ENCODE assay signal across 36 mouse cellular contexts in the genomic region with DNA sequence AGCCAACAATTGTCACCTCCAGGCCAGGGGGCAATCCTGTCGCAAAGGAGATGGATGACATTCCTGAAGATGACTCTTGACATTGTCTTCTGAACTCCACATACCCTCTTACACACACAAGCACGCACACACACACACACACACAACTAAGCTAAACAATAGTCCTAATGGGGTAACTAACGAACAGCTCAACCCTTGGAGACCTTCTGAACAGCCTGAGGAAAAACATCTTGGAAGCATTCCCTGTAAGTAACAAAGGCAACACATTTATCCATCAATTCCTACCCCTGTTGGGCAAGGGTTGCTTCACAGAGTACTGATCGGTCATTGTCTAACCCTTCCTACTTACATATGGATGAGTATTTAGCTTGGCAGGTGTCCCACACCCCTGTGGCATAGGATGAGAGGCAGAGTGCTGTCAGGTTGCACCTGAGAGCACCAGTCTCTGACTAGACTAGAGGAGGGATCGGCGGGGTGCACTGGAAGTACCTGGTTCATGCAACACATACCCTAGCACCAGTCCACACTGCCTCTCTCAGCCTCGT. TPM values are rescaled to one million over a fixed set of nuclear protein-coding genes. Genes with fewer than 3 reads are reported as not detected.
DNase-seq lines count a peak whose midpoint lies in the region; ATAC-seq lines count a peak whose summit lies in the region.
"Had no signal": no experiment of that assay in that cellular context is flagged by ENCODE, and none has a peak within 500 bp of the region (broad histone marks: within the 10 kb centered on the region; RNA-seq: fewer than 3 reads in every experiment).

No protein-coding gene starts in this region.

- no peaks in the 10 kb centered on the region for H3K36me3 ChIP-seq in hindbrain, embryonic 15.5 days
- H3K36me3 ChIP-seq in hindbrain, embryonic 11.5 days (ENCODE audit: control insufficient read depth, insufficient read depth, low read length), result no peaks in the 10 kb centered on the region
- H3K36me3 ChIP-seq in neural tube, embryonic 13.5 days, result no peaks in the 10 kb centered on the region
- no peaks in the 10 kb centered on the region for H3K36me3 ChIP-seq in neural tube, embryonic 15.5 days
- H3K36me3 ChIP-seq: heart, embryonic 12.5 days; intestine, embryonic 15.5 days; limb, embryonic 13.5 days; lung, embryonic 15.5 days; stomach, embryonic 15.5 days had no signal

- 66% methylated on average over 7 of the region's 7 CpGs for WGBS in hindbrain, embryonic 15.5 days
- WGBS in hindbrain, embryonic 11.5 days, result 72% methylated on average over 7 of the region's 7 CpGs
- 69% methylated on average over 7 of the region's 7 CpGs for WGBS in neural tube, embryonic 13.5 days
- WGBS in neural tube, embryonic 15.5 days, result 56% methylated on average over 7 of the region's 7 CpGs

- DNase-seq in hindbrain, embryonic 11.5 days (ENCODE audit: low spot score), result no peak
- no peak for DNase-seq in thymus, postnatal 25 days
- no peak for DNase-seq in urinary bladder, postnatal 4 days (ENCODE audit: low spot score in 2 of 2)
- DNase-seq: adrenal gland, adult 8-10 months; cerebellum, adult 2 months; cerebellum, postnatal 14 days; gastrocnemius, postnatal 14 days; heart, postnatal 4 days; right cerebral cortex, postnatal 14 days; thymus, postnatal 14 days had no signal

- H3K27ac ChIP-seq in hindbrain, embryonic 15.5 days (replicated peaks), result no peak overlapping the region
- H3K27ac ChIP-seq in hindbrain, embryonic 11.5 days (ENCODE audit: low read depth, low read length), result no peak overlapping the region
- H3K27ac ChIP-seq in neural tube, embryonic 13.5 days (replicated peaks), result no peak overlapping the region
- H3K27ac ChIP-seq in neural tube, embryonic 15.5 days (replicated peaks), result no peak overlapping the region
- H3K27ac ChIP-seq: forebrain, embryonic 13.5 days; hindbrain, postnatal 0 days; intestine, embryonic 15.5 days; layer of hippocampus, adult 2 months; limb, embryonic 13.5 days; lung, embryonic 15.5 days; stomach, embryonic 15.5 days had no signal

- 0 out of 2 replicates have a peak overlapping the region, but pooled peaks have one; percentile 0 for H3K4me2 ChIP-seq in hindbrain, embryonic 15.5 days
- no peak overlapping the region for H3K4me2 ChIP-seq in hindbrain, embryonic 11.5 days (replicated peaks; ENCODE audit: low read depth, low read length)
- H3K4me2 ChIP-seq in neural tube, embryonic 13.5 days, result no peak overlapping the region
- no peak overlapping the region for H3K4me2 ChIP-seq in neural tube, embryonic 15.5 days
- H3K4me2 ChIP-seq: forebrain, embryonic 13.5 days; heart, embryonic 12.5 days; intestine, embryonic 15.5 days; limb, embryonic 13.5 days; liver, embryonic 11.5 days; lung, embryonic 15.5 days; stomach, embryonic 15.5 days had no signal

- ATAC-seq in hindbrain, embryonic 15.5 days (ENCODE audit: low FRiP score, low read depth), result no peak
- ATAC-seq in hindbrain, embryonic 11.5 days (ENCODE audit: low FRiP score), result no peak
- peak; percentile 74 for ATAC-seq in neural tube, embryonic 13.5 days (ENCODE audit: low read depth)
- ATAC-seq in neural tube, embryonic 15.5 days (ENCODE audit: low FRiP score), result no peak
- ATAC-seq in erythroblast, adult 5-6 weeks (replicated peaks; ENCODE audit: low FRiP score, poor library complexity, severe bottlenecking), result 0 out of 2 replicates have a peak, but pooled peaks have one; percentile 23
- ATAC-seq: forebrain, embryonic 13.5 days; hindbrain, postnatal 0 days; intestine, embryonic 15.5 days had no signal

- no peaks in the 10 kb centered on the region for H3K27me3 ChIP-seq in hindbrain, embryonic 15.5 days
- no peaks in the 10 kb centered on the region for H3K27me3 ChIP-seq in hindbrain, embryonic 11.5 days (ENCODE audit: control insufficient read depth, insufficient read depth, low read length)
- H3K27me3 ChIP-seq in neural tube, embryonic 13.5 days, result no peaks in the 10 kb centered on the region
- H3K27me3 ChIP-seq in neural tube, embryonic 15.5 days (replicated peaks), result no peaks in the 10 kb centered on the region
- H3K27me3 ChIP-seq: forebrain, embryonic 13.5 days; heart, embryonic 12.5 days; intestine, embryonic 15.5 days; limb, embryonic 13.5 days; lung, embryonic 15.5 days; stomach, embryonic 15.5 days had no signal

- no peak overlapping the region for H3K9ac ChIP-seq in hindbrain, embryonic 15.5 days
- no peak overlapping the region for H3K9ac ChIP-seq in hindbrain, embryonic 11.5 days (ENCODE audit: low read depth, low read length)
- no peak overlapping the region for H3K9ac ChIP-seq in neural tube, embryonic 13.5 days
- H3K9ac ChIP-seq in neural tube, embryonic 15.5 days (replicated peaks), result no peak overlapping the region
- H3K9ac ChIP-seq: forebrain, embryonic 13.5 days; heart, embryonic 12.5 days; intestine, embryonic 15.5 days; limb, embryonic 13.5 days; lung, embryonic 15.5 days; stomach, embryonic 15.5 days had no signal

- no peak overlapping the region for H3K4me3 ChIP-seq in hindbrain, embryonic 15.5 days
- H3K4me3 ChIP-seq in hindbrain, embryonic 11.5 days (ENCODE audit: low read depth, low read length), result no peak overlapping the region
- no peak overlapping the region for H3K4me3 ChIP-seq in neural tube, embryonic 13.5 days
- H3K4me3 ChIP-seq in neural tube, embryonic 15.5 days (replicated peaks), result no peak overlapping the region
- H3K4me3 ChIP-seq: forebrain, embryonic 13.5 days; heart, embryonic 12.5 days; intestine, embryonic 15.5 days; layer of hippocampus, adult 2 months; limb, embryonic 13.5 days; lung, embryonic 15.5 days; stomach, embryonic 15.5 days had no signal

- no peaks in the 10 kb centered on the region for H3K4me1 ChIP-seq in hindbrain, embryonic 15.5 days (replicated peaks)
- H3K4me1 ChIP-seq in hindbrain, embryonic 11.5 days (replicated peaks; ENCODE audit: control insufficient read depth, insufficient read depth, low read length), result no peaks in the 10 kb centered on the region
- peaks cover 20% of the 10 kb centered on the region; the same call in 1 of the 2 replicates for H3K4me1 ChIP-seq in neural tube, embryonic 13.5 days (replicated peaks)
- H3K4me1 ChIP-seq in neural tube, embryonic 15.5 days, result peaks cover 3% of the 10 kb centered on the region; the same call in 1 of the 2 replicates
- H3K4me1 ChIP-seq: forebrain, embryonic 13.5 days; intestine, embryonic 15.5 days; limb, embryonic 13.5 days; lung, embryonic 15.5 days; stomach, embryonic 15.5 days had no signal

- no peaks in the 10 kb centered on the region for H3K9me3 ChIP-seq in hindbrain, embryonic 15.5 days
- no peaks in the 10 kb centered on the region for H3K9me3 ChIP-seq in hindbrain, embryonic 11.5 days (ENCODE audit: control insufficient read depth, low read length)
- no peaks in the 10 kb centered on the region for H3K9me3 ChIP-seq in neural tube, embryonic 13.5 days
- H3K9me3 ChIP-seq in neural tube, embryonic 15.5 days (replicated peaks), result no peaks in the 10 kb centered on the region
- H3K9me3 ChIP-seq: forebrain, embryonic 13.5 days; heart, embryonic 12.5 days; intestine, embryonic 15.5 days; limb, embryonic 13.5 days; lung, embryonic 15.5 days; stomach, embryonic 15.5 days had no signal

RNA-seq across cellular contexts. Expression of gene Gm11032, which starts 2.6 kb away (rescaled TPM):
- not detected in 2 replicates for polyA plus RNA-seq in hindbrain, embryonic 15.5 days (2015; fragmentation: Nextera tagmentation; extraction: Ambion mirVana)
- polyA plus RNA-seq in hindbrain, embryonic 11.5 days (2014; fragmentation: Nextera tagmentation; extraction: Ambion mirVana), result not detected in 2 replicates
- not detected in 2 replicates for polyA plus RNA-seq in neural tube, embryonic 13.5 days (2015; fragmentation: Nextera tagmentation; extraction: Ambion mirVana)
- polyA plus RNA-seq in neural tube, embryonic 15.5 days (2015; fragmentation: Nextera tagmentation; extraction: Ambion mirVana), result not detected in 2 replicates
- not detected in 2 replicates for total RNA-seq in erythroblast, adult 5-6 weeks (2015; ENCODE audit: low replicate concordance)
- not detected in 2 replicates for total RNA-seq in erythroblast, adult 5-6 weeks (2017; ENCODE audit: low replicate concordance)
- total RNA-seq: adrenal gland, adult 8-10 months; adrenal gland, postnatal 4 days; gastrocnemius, postnatal 14 days; heart, adult 18-20 months; heart, postnatal 4 days; hindbrain, postnatal 0 days; layer of hippocampus, adult 2 months; layer of hippocampus, postnatal 25 days; left cerebral cortex, adult 8-10 months; left cerebral cortex, postnatal 36 days; monocyte, adult 5-6 weeks had no signal
- polyA plus RNA-seq: cerebellum, adult 2 months; cortical plate, adult 2 months; embryonic facial prominence, embryonic 14.5 days; forebrain, embryonic 13.5 days; heart, embryonic 12.5 days; heart, postnatal 0 days; hindbrain, postnatal 0 days; intestine, embryonic 15.5 days; kidney, embryonic 14.5 days; limb, embryonic 13.5 days; liver, embryonic 11.5 days; liver, embryonic 16.5 days; lung, embryonic 15.5 days; midbrain, embryonic 14.5 days; small intestine, adult 2 months; stomach, embryonic 15.5 days had no signal

RNA-seq across cellular contexts. Expression of gene Ascc2, which starts 15.0 kb away (rescaled TPM):
- polyA plus RNA-seq in hindbrain, embryonic 15.5 days (2015; fragmentation: Nextera tagmentation; extraction: Ambion mirVana), result 21.1 and 21.4 TPM in 2 replicates
- 31.5 and 33.2 TPM in 2 replicates for polyA plus RNA-seq in hindbrain, embryonic 11.5 days (2014; fragmentation: Nextera tagmentation; extraction: Ambion mirVana)
- polyA plus RNA-seq in neural tube, embryonic 13.5 days (2015; fragmentation: Nextera tagmentation; extraction: Ambion mirVana), result 22.3 and 23.7 TPM in 2 replicates
- 19.3 and 22.5 TPM in 2 replicates for polyA plus RNA-seq in neural tube, embryonic 15.5 days (2015; fragmentation: Nextera tagmentation; extraction: Ambion mirVana)
- total RNA-seq in erythroblast, adult 5-6 weeks (2015; ENCODE audit: low replicate concordance), result 5.6 and 13.4 TPM in 2 replicates
- 14.4 and 17.8 TPM in 2 replicates for total RNA-seq in erythroblast, adult 5-6 weeks (2017; ENCODE audit: low replicate concordance)

RNA-seq across cellular contexts. Expression of gene Mtmr3, which starts 27.9 kb away (rescaled TPM):
- 34.3 and 34.4 TPM in 2 replicates for polyA plus RNA-seq in hindbrain, embryonic 15.5 days (2015; fragmentation: Nextera tagmentation; extraction: Ambion mirVana)
- 29.2 and 33.1 TPM in 2 replicates for polyA plus RNA-seq in hindbrain, embryonic 11.5 days (2014; fragmentation: Nextera tagmentation; extraction: Ambion mirVana)
- 28.1 and 33.4 TPM in 2 replicates for polyA plus RNA-seq in neural tube, embryonic 13.5 days (2015; fragmentation: Nextera tagmentation; extraction: Ambion mirVana)
- 26.6 and 27.3 TPM in 2 replicates for polyA plus RNA-seq in neural tube, embryonic 15.5 days (2015; fragmentation: Nextera tagmentation; extraction: Ambion mirVana)
- 203 and 214 TPM in 2 replicates for total RNA-seq in erythroblast, adult 5-6 weeks (2015; ENCODE audit: low replicate concordance)
- 462 and 508 TPM in 2 replicates for total RNA-seq in erythroblast, adult 5-6 weeks (2017; ENCODE audit: low replicate concordance)

Comparison
In these comparisons a context has a peak if more than half of its experiments do, and no peak if none do; other contexts are left out.
1. ATAC-seq: peak in neural tube, embryonic 13.5 days (single experiment) and erythroblast, adult 5-6 weeks (single experiment); none in hindbrain, embryonic 15.5 days (single experiment), hindbrain, embryonic 11.5 days (single experiment) and neural tube, embryonic 15.5 days (single experiment).